Mouse (Mus musculus) midbrain, embryonic 12.5 days (tissue): ENCODE measurements around the gene Psmb3. TPM values are rescaled to one million over a fixed set of nuclear protein-coding genes. Genes with fewer than 3 reads are reported as not detected.

Experiments
- ATAC-seq: fragments of 200-750 bp; cut with Nextera tagmentation; 2 replicates; pipeline ENCODE4 v1.8.0; 2017; ENCODE audit warnings: low read depth, moderate TSS enrichment, moderate library complexity; ENCODE audit not compliant: low FRiP score
- H3K27ac ChIP-seq: fragments of 300-500 bp; sonication (generic); replicated peaks from 2 replicates; pipeline ENCODE4 v1.5.1; 2016; ENCODE audit warnings: mild to moderate bottlenecking
- H3K27me3 ChIP-seq: fragments of 300-500 bp; sonication (generic); 2 replicates; pipeline ENCODE4 v1.6.1; 2016; ENCODE audit warnings: mild to moderate bottlenecking
- H3K36me3 ChIP-seq: fragments of 300-500 bp; sonication (generic); 2 replicates; pipeline ENCODE4 v1.6.1; 2016
- H3K4me1 ChIP-seq: fragments of 300-500 bp; sonication (generic); 2 replicates; pipeline ENCODE4 v1.6.1; 2016
- H3K4me2 ChIP-seq: fragments of 300-500 bp; sonication (generic); replicated peaks from 2 replicates; pipeline ENCODE4 v1.6.1; 2016; ENCODE audit warnings: mild to moderate bottlenecking, moderate library complexity
- H3K4me3 ChIP-seq: fragments of 300-500 bp; sonication (generic); 2 replicates; pipeline ENCODE4 v1.5.1; 2016; ENCODE audit warnings: mild to moderate bottlenecking
- H3K9ac ChIP-seq: fragments of 300-500 bp; sonication (generic); replicated peaks from 2 replicates; pipeline ENCODE4 v1.6.1; 2016; ENCODE audit warnings: mild to moderate bottlenecking, moderate library complexity
- H3K9me3 ChIP-seq: fragments of 300-500 bp; sonication (generic); 2 replicates; pipeline ENCODE4 v1.6.1; 2016; ENCODE audit warnings: mild to moderate bottlenecking
- WGBS: fragments of 180-500 bp; shearing (Covaris S2); methylation state at CpG from one replicate; pipeline ENCODE4 v1.1.7; 2016; 5-methylcytosine and 5-hydroxymethylcytosine counted together
- polyA plus RNA-seq: library from polyadenylated mRNA; unstranded; fragments of >200 nt; fragmentation: Nextera tagmentation; extraction: Ambion mirVana; gene quantifications from 2 replicates; pipeline ENCODE4 v1.2.1, GENCODE M21; 2016

The Psmb3 gene
- polyA plus RNA-seq, 1 experiment from 2014 or later = 450 TPM

- Histone ChIP-seq H3K9me3 (no peaks in the 10 kb centered on the region), H3K27ac (peak within 1 kb of the TSS; percentile 30; the same call in 1 of the 2 replicates), H3K36me3 (peaks cover 49% of the 10 kb centered on the region), H3K9ac (peak within 1 kb of the TSS; percentile 56), H3K4me3 (peak within 1 kb of the TSS; percentile 45), H3K4me2 (peak within 1 kb of the TSS; percentile 82), H3K27me3 (0 out of 2 replicates have a peak, but pooled peaks cover 9% of the 10 kb centered on the region), H3K4me1 (peaks cover 12% of the 10 kb centered on the region)
- 2% methylated on average over 43 of the region's 43 CpGs for WGBS
- ATAC-seq = peak; percentile 78
Measured at GRCm38 (mm10) chr11:97685613-97686321, 17.4 kb upstream of the Psmb3 start, which contains the start of gene Cisd3. Cisd3 (plus strand) TSS chr11:97685826.

GRCm38 (mm10) chr11:97686322-97686908 lies 16.8 kb upstream of the Psmb3 start:
- no peaks in the 10 kb centered on the region for H3K9me3 ChIP-seq
- peak overlapping the region; percentile 37; the same call in 1 of the 2 replicates for H3K9ac ChIP-seq
- peak overlapping the region; percentile 82 for H3K4me2 ChIP-seq
- 76% methylated on average over 11 of the region's 11 CpGs for WGBS
- ATAC-seq = no peak
- peaks cover 12% of the 10 kb centered on the region for H3K4me1 ChIP-seq
- H3K36me3 ChIP-seq = peaks cover 50% of the 10 kb centered on the region
- H3K27ac ChIP-seq = no peak overlapping the region
- H3K27me3 ChIP-seq = 0 out of 2 replicates have a peak, but pooled peaks cover 9% of the 10 kb centered on the region
- H3K4me3 ChIP-seq = peak overlapping the region; percentile 45

GRCm38 (mm10) chr11:97687061-97687460 lies 16.1 kb upstream of the Psmb3 start:
- no peak for ATAC-seq
- no peak overlapping the region for H3K4me3 ChIP-seq
- peaks cover 50% of the 10 kb centered on the region for H3K36me3 ChIP-seq
- H3K4me1 ChIP-seq = peaks cover 12% of the 10 kb centered on the region
- H3K27ac ChIP-seq = no peak overlapping the region
- H3K9ac ChIP-seq = no peak overlapping the region
- H3K4me2 ChIP-seq = no peak overlapping the region
- no peaks in the 10 kb centered on the region for H3K9me3 ChIP-seq
- H3K27me3 ChIP-seq = 0 out of 2 replicates have a peak, but pooled peaks cover 9% of the 10 kb centered on the region
- 92% methylated on average over 3 of the region's 3 CpGs for WGBS

GRCm38 (mm10) chr11:97689861-97690260 lies 13.3 kb upstream of the Psmb3 start:
- WGBS = 26% methylated on average over 10 of the region's 10 CpGs
- Histone ChIP-seq H3K4me3 (no peak overlapping the region), H3K4me2 (no peak overlapping the region), H3K27ac (no peak overlapping the region), H3K9ac (no peak overlapping the region), H3K36me3 (peaks cover 53% of the 10 kb centered on the region), H3K27me3 (0 out of 2 replicates have a peak, but pooled peaks cover 5% of the 10 kb centered on the region), H3K4me1 (peaks cover 26% of the 10 kb centered on the region), H3K9me3 (no peaks in the 10 kb centered on the region)
- ATAC-seq = no peak

- H3K36me3 ChIP-seq = peaks cover 35% of the 10 kb centered on the region
- peaks cover 48% of the 10 kb centered on the region for H3K4me1 ChIP-seq
- no peak for ATAC-seq
- H3K4me3 ChIP-seq = no peak overlapping the region
- no peaks in the 10 kb centered on the region for H3K9me3 ChIP-seq
- H3K4me2 ChIP-seq = peak overlapping the region; percentile 86; the same call in 1 of the 2 replicates
- WGBS = 83% methylated on average over 4 of the region's 4 CpGs
- H3K27me3 ChIP-seq = no peaks in the 10 kb centered on the region
- no peak overlapping the region for H3K9ac ChIP-seq
- peak overlapping the region; percentile 71 for H3K27ac ChIP-seq
Measured at GRCm38 (mm10) chr11:97694435-97694834, 8.8 kb upstream of the Psmb3 start.

GRCm38 (mm10) chr11:97694921-97695711 lies 8.1 kb upstream of the Psmb3 start:
- Histone ChIP-seq H3K4me2 (peak overlapping the region; percentile 86), H3K4me3 (peak overlapping the region; percentile 22; the same call in 1 of the 2 replicates), H3K9ac (peak overlapping the region; percentile 17), H3K4me1 (peaks cover 48% of the 10 kb centered on the region), H3K36me3 (peaks cover 32% of the 10 kb centered on the region), H3K9me3 (no peaks in the 10 kb centered on the region), H3K27ac (peak overlapping the region; percentile 71), H3K27me3 (no peaks in the 10 kb centered on the region)
- 38% methylated on average over 17 of the region's 17 CpGs for WGBS
- ATAC-seq = no peak

- Histone ChIP-seq H3K4me3 (peak overlapping the region; percentile 22), H3K4me1 (peaks cover 50% of the 10 kb centered on the region), H3K36me3 (peaks cover 25% of the 10 kb centered on the region), H3K4me2 (peak overlapping the region; percentile 86), H3K27ac (peak overlapping the region; percentile 71), H3K9ac (peak overlapping the region; percentile 32; the same call in 1 of the 2 replicates), H3K9me3 (no peaks in the 10 kb centered on the region), H3K27me3 (no peaks in the 10 kb centered on the region)
- WGBS = 37% methylated on average over 9 of the region's 9 CpGs
- no peak for ATAC-seq
Measured at GRCm38 (mm10) chr11:97695712-97696401, 7.3 kb upstream of the Psmb3 start.

GRCm38 (mm10) chr11:97696669-97697068 lies 6.5 kb upstream of the Psmb3 start:
- no peak overlapping the region for H3K4me3 ChIP-seq
- H3K9me3 ChIP-seq = no peaks in the 10 kb centered on the region
- H3K9ac ChIP-seq = peak overlapping the region; percentile 32; the same call in 1 of the 2 replicates
- peak overlapping the region; percentile 86 for H3K4me2 ChIP-seq
- peaks cover 6% of the 10 kb centered on the region; the same call in 1 of the 2 replicates for H3K27me3 ChIP-seq
- peaks cover 16% of the 10 kb centered on the region for H3K36me3 ChIP-seq
- no peak overlapping the region for H3K27ac ChIP-seq
- no peak for ATAC-seq
- peaks cover 58% of the 10 kb centered on the region for H3K4me1 ChIP-seq
- WGBS = 71% methylated on average over 8 of the region's 8 CpGs

GRCm38 (mm10) chr11:97697199-97697890 lies 5.9 kb upstream of the Psmb3 start:
- Histone ChIP-seq H3K9ac (peak overlapping the region; percentile 90), H3K27ac (peak overlapping the region; percentile 99; the same call in 1 of the 2 replicates), H3K4me2 (peak overlapping the region; percentile 86), H3K9me3 (no peaks in the 10 kb centered on the region), H3K4me1 (peaks cover 62% of the 10 kb centered on the region), H3K27me3 (peaks cover 9% of the 10 kb centered on the region; the same call in 1 of the 2 replicates), H3K36me3 (peaks cover 10% of the 10 kb centered on the region), H3K4me3 (peak overlapping the region; percentile 88)
- ATAC-seq = no peak
- 62% methylated on average over 11 of the region's 11 CpGs for WGBS

- under 1% methylated on average over 14 of the region's 14 CpGs for WGBS
- Histone ChIP-seq H3K9ac (peak overlapping the region; percentile 90), H3K4me3 (peak overlapping the region; percentile 88), H3K27me3 (peaks cover 9% of the 10 kb centered on the region; the same call in 1 of the 2 replicates), H3K9me3 (no peaks in the 10 kb centered on the region), H3K27ac (peak overlapping the region; percentile 99), H3K4me2 (peak overlapping the region; percentile 86), H3K4me1 (peaks cover 62% of the 10 kb centered on the region), H3K36me3 (peaks cover 4% of the 10 kb centered on the region)
- no peak for ATAC-seq
Measured at GRCm38 (mm10) chr11:97697891-97698529, 5.2 kb upstream of the Psmb3 start.
